Mouse (Mus musculus) hematopoietic stem cell, adult 5-6 weeks (primary cell): ENCODE measurements around the gene Gm5741. TPM values are rescaled to one million over a fixed set of nuclear protein-coding genes. Genes with fewer than 3 reads are reported as not detected.

Experiments used
- total RNA-seq: library from RNA; stranded (forward); fragments of 172-1452, 232-1000 nt; gene quantifications from 2 replicates; pipeline ENCODE4 v1.2.3, GENCODE M21; 2017

Gm5741 gene
- total RNA-seq, 1 experiment from 2014 or later: not detected

Other genes with a start within 250 kb of the Gm5741 start
- 3.8 and 7.4 TPM in 2 replicates for gene Dand5, start 245.2 kb downstream of the Gm5741 start, total RNA-seq
- 29.8 and 38.8 TPM in 2 replicates for gene Gadd45gip1, start 236.5 kb downstream of the Gm5741 start, total RNA-seq
- 27.4 and 32.7 TPM in 2 replicates for gene Rad23a, start 227.3 kb downstream of the Gm5741 start, total RNA-seq
- 1,472 and 1,879 TPM in 2 replicates for gene Calr, start 221.0 kb downstream of the Gm5741 start, total RNA-seq
- 108 and 126 TPM in 2 replicates for gene Farsa, start 211.0 kb downstream of the Gm5741 start, total RNA-seq
- gene Syce2, start 195.9 kb downstream of the Gm5741 start, total RNA-seq: 93.5 and 127 TPM in 2 replicates
- gene Gcdh, start 174.1 kb downstream of the Gm5741 start, total RNA-seq: 29.5 and 37.4 TPM in 2 replicates
- gene Klf1, start 166.1 kb downstream of the Gm5741 start, total RNA-seq: 4.1 and 30.6 TPM in 2 replicates
- gene Dnase2a, start 159.4 kb downstream of the Gm5741 start, total RNA-seq: 27.8 and 50.0 TPM in 2 replicates
- gene Mast1, start 130.6 kb downstream of the Gm5741 start, total RNA-seq: 0.10 TPM in 1 of 2 replicates, not detected in the other
- not detected in 2 replicates for gene Rtbdn, start 121.0 kb downstream of the Gm5741 start, total RNA-seq
- not detected in 2 replicates for gene Gm49661, start 98.5 kb downstream of the Gm5741 start, total RNA-seq
- 469 and 528 TPM in 2 replicates for gene Prdx2, start 98.4 kb downstream of the Gm5741 start, total RNA-seq
- gene Rnaseh2a, start 98.2 kb downstream of the Gm5741 start, total RNA-seq: 59.7 and 112 TPM in 2 replicates
- 208 and 220 TPM in 2 replicates for gene Junb, start 89.3 kb downstream of the Gm5741 start, total RNA-seq
- 17.9 and 18.5 TPM in 2 replicates for gene Hook2, start 77.4 kb downstream of the Gm5741 start, total RNA-seq
- gene Best2, start 53.5 kb downstream of the Gm5741 start, total RNA-seq: not detected in 2 replicates
- 34.1 and 49.6 TPM in 2 replicates for gene Asna1, start 42.7 kb downstream of the Gm5741 start, total RNA-seq
- gene Trir, start 41.2 kb downstream of the Gm5741 start, total RNA-seq: 219 and 245 TPM in 2 replicates
- gene Tnpo2, start 31.1 kb downstream of the Gm5741 start, total RNA-seq: 21.8 and 23.0 TPM in 2 replicates
- 6.1 and 7.1 TPM in 2 replicates for gene Fbxw9, start 7.9 kb downstream of the Gm5741 start, total RNA-seq
- gene Dhps, start 3.8 kb upstream of the Gm5741 start, total RNA-seq: 15.5 and 22.7 TPM in 2 replicates
- gene Wdr83os, start 12.8 kb upstream of the Gm5741 start, total RNA-seq: 37.1 and 51.9 TPM in 2 replicates
- 17.3 and 17.6 TPM in 2 replicates for gene Wdr83, start 13.3 kb upstream of the Gm5741 start, total RNA-seq
- 46.2 and 55.0 TPM in 2 replicates for gene Man2b1, start 15.3 kb upstream of the Gm5741 start, total RNA-seq
- gene Zfp791, start 55.1 kb upstream of the Gm5741 start, total RNA-seq: not detected in 2 replicates
- not detected in 2 replicates for gene Cks1brt, start 83.9 kb upstream of the Gm5741 start, total RNA-seq
- not detected in 2 replicates for gene Olfr371, start 158.0 kb upstream of the Gm5741 start, total RNA-seq
- 65.1 and 92.5 TPM in 2 replicates for gene Orc6, start 231.7 kb upstream of the Gm5741 start, total RNA-seq
- gene Vps35, start 231.8 kb upstream of the Gm5741 start, total RNA-seq: 117 and 119 TPM in 2 replicates